Mouse (Mus musculus): ENCODE data around the gene Bst2. TPM values are rescaled to one million over a fixed set of nuclear protein-coding genes. Genes with fewer than 3 reads are reported as not detected.

The Bst2 gene
- polyA plus RNA-seq (2016; fragmentation: Nextera tagmentation; extraction: Ambion mirVana) = 25.6 and 28.8 TPM in 2 replicates

- Histone ChIP-seq H3K36me3 (no peaks in the 10 kb centered on the region), H3K9me3 (replicated peaks) (no peaks in the 10 kb centered on the region), H3K27ac (ENCODE audit: poor library complexity, severe bottlenecking) (peak within 1 kb of the TSS; percentile 48), H3K9ac (peak within 1 kb of the TSS; percentile 67), H3K4me3 (peak within 1 kb of the TSS; percentile 57), H3K4me1 (replicated peaks) (peaks cover 11% of the 10 kb centered on the region), H3K4me2 (peak within 1 kb of the TSS; percentile 85), H3K27me3 (replicated peaks) (peaks cover 18% of the 10 kb centered on the region)
- ATAC-seq (ENCODE audit: insufficient number of reproducible peaks, low FRiP score) = peak; percentile 88
- WGBS = 3% methylated on average over 37 of the region's 37 CpGs
Measured at GRCm38 (mm10) chr8:71537028-71537867, at the start of gene Bst2. TSS of gene Bst2 (minus strand) at chr8:71537456.

GRCm38 (mm10) chr8:71586891-71587290 lies 49.6 kb upstream of the Bst2 start:
- H3K36me3 ChIP-seq = peaks cover 28% of the 10 kb centered on the region
- H3K27ac ChIP-seq (ENCODE audit: poor library complexity, severe bottlenecking) = no peak overlapping the region
- H3K4me3 ChIP-seq = no peak overlapping the region
- H3K4me2 ChIP-seq = no peak overlapping the region
- no peak overlapping the region for H3K9ac ChIP-seq
- no peaks in the 10 kb centered on the region for H3K9me3 ChIP-seq (replicated peaks)
- ATAC-seq (ENCODE audit: insufficient number of reproducible peaks, low FRiP score) = no peak
- H3K27me3 ChIP-seq (replicated peaks) = peaks cover 11% of the 10 kb centered on the region; the same call in 1 of the 2 replicates
- 59% methylated on average over 2 of the region's 2 CpGs for WGBS
- peaks cover 8% of the 10 kb centered on the region for H3K4me1 ChIP-seq (replicated peaks)

- no peak overlapping the region for H3K27ac ChIP-seq (ENCODE audit: poor library complexity, severe bottlenecking)
- H3K4me2 ChIP-seq = no peak overlapping the region
- no peak overlapping the region for H3K4me3 ChIP-seq
- 45% methylated on average over 9 of the region's 9 CpGs for WGBS
- ATAC-seq (ENCODE audit: insufficient number of reproducible peaks, low FRiP score) = no peak
- peaks cover 18% of the 10 kb centered on the region for H3K36me3 ChIP-seq
- H3K4me1 ChIP-seq (replicated peaks) = no peaks in the 10 kb centered on the region
- peaks cover 29% of the 10 kb centered on the region for H3K27me3 ChIP-seq (replicated peaks)
- H3K9me3 ChIP-seq (replicated peaks) = no peaks in the 10 kb centered on the region
- no peak overlapping the region for H3K9ac ChIP-seq
Measured at GRCm38 (mm10) chr8:71580201-71580600, 42.9 kb upstream of the Bst2 start.

GRCm38 (mm10) chr8:71579476-71579875 lies 42.2 kb upstream of the Bst2 start:
- H3K4me2 ChIP-seq = no peak overlapping the region
- H3K27ac ChIP-seq (ENCODE audit: poor library complexity, severe bottlenecking) = no peak overlapping the region
- no peaks in the 10 kb centered on the region for H3K4me1 ChIP-seq (replicated peaks)
- WGBS = 85% methylated on average over 14 of the region's 14 CpGs
- no peak overlapping the region for H3K4me3 ChIP-seq
- peaks cover 24% of the 10 kb centered on the region for H3K27me3 ChIP-seq (replicated peaks)
- H3K36me3 ChIP-seq = peaks cover 11% of the 10 kb centered on the region
- no peak overlapping the region for H3K9ac ChIP-seq
- ATAC-seq (ENCODE audit: insufficient number of reproducible peaks, low FRiP score) = no peak
- H3K9me3 ChIP-seq (replicated peaks) = no peaks in the 10 kb centered on the region

GRCm38 (mm10) chr8:71579009-71579408 lies 41.8 kb upstream of the Bst2 start:
- ATAC-seq (ENCODE audit: insufficient number of reproducible peaks, low FRiP score) = no peak
- H3K9ac ChIP-seq = no peak overlapping the region
- WGBS = 50% methylated on average over 1 of the region's 1 CpGs
- peaks cover 20% of the 10 kb centered on the region for H3K27me3 ChIP-seq (replicated peaks)
- no peaks in the 10 kb centered on the region for H3K9me3 ChIP-seq (replicated peaks)
- H3K36me3 ChIP-seq = 0 out of 2 replicates have a peak, but pooled peaks cover 6% of the 10 kb centered on the region
- H3K4me2 ChIP-seq = no peak overlapping the region
- no peaks in the 10 kb centered on the region for H3K4me1 ChIP-seq (replicated peaks)
- no peak overlapping the region for H3K4me3 ChIP-seq
- no peak overlapping the region for H3K27ac ChIP-seq (ENCODE audit: poor library complexity, severe bottlenecking)

GRCm38 (mm10) chr8:71577856-71578387 lies 40.7 kb upstream of the Bst2 start:
- no peaks in the 10 kb centered on the region for H3K4me1 ChIP-seq (replicated peaks)
- H3K9ac ChIP-seq = no peak overlapping the region
- 49% methylated on average over 4 of the region's 4 CpGs for WGBS
- peaks cover 18% of the 10 kb centered on the region for H3K27me3 ChIP-seq (replicated peaks)
- H3K36me3 ChIP-seq = 0 out of 2 replicates have a peak, but pooled peaks cover 4% of the 10 kb centered on the region
- no peaks in the 10 kb centered on the region for H3K9me3 ChIP-seq (replicated peaks)
- no peak overlapping the region for H3K27ac ChIP-seq (ENCODE audit: poor library complexity, severe bottlenecking)
- no peak for ATAC-seq (ENCODE audit: insufficient number of reproducible peaks, low FRiP score)
- H3K4me2 ChIP-seq = no peak overlapping the region
- no peak overlapping the region for H3K4me3 ChIP-seq

GRCm38 (mm10) chr8:71575020-71575419 lies 37.8 kb upstream of the Bst2 start:
- no peak for ATAC-seq (ENCODE audit: insufficient number of reproducible peaks, low FRiP score)
- WGBS = 54% methylated on average over 1 of the region's 1 CpGs
- Histone ChIP-seq H3K9me3 (replicated peaks) (no peaks in the 10 kb centered on the region), H3K27ac (ENCODE audit: poor library complexity, severe bottlenecking) (no peak overlapping the region), H3K36me3 (no peaks in the 10 kb centered on the region), H3K4me2 (no peak overlapping the region), H3K4me1 (replicated peaks) (peaks cover 9% of the 10 kb centered on the region), H3K9ac (no peak overlapping the region), H3K27me3 (replicated peaks) (peaks cover 11% of the 10 kb centered on the region; the same call in 1 of the 2 replicates), H3K4me3 (no peak overlapping the region)

- 69% methylated on average over 7 of the region's 7 CpGs for WGBS
- H3K4me1 ChIP-seq (replicated peaks) = peaks cover 15% of the 10 kb centered on the region
Measured at GRCm38 (mm10) chr8:71574426-71574825, 37.2 kb upstream of the Bst2 start.

GRCm38 (mm10) chr8:71572847-71573633 lies 35.8 kb upstream of the Bst2 start:
- Histone ChIP-seq H3K4me3 (no peak overlapping the region), H3K27me3 (replicated peaks) (peaks cover 13% of the 10 kb centered on the region), H3K9me3 (replicated peaks) (no peaks in the 10 kb centered on the region), H3K4me1 (replicated peaks) (peaks cover 26% of the 10 kb centered on the region), H3K36me3 (no peaks in the 10 kb centered on the region), H3K9ac (no peak overlapping the region), H3K27ac (ENCODE audit: poor library complexity, severe bottlenecking) (no peak overlapping the region), H3K4me2 (no peak overlapping the region)
- 67% methylated on average over 9 of the region's 9 CpGs for WGBS
- no peak for ATAC-seq (ENCODE audit: insufficient number of reproducible peaks, low FRiP score)

More at GRCm38 (mm10) chr8:71574426-71574825, 37.2 kb upstream of the Bst2 start:
- Histone ChIP-seq H3K9ac (no peak overlapping the region), H3K27ac (ENCODE audit: poor library complexity, severe bottlenecking) (no peak overlapping the region), H3K4me3 (no peak overlapping the region), H3K4me2 (no peak overlapping the region), H3K9me3 (replicated peaks) (no peaks in the 10 kb centered on the region), H3K36me3 (no peaks in the 10 kb centered on the region), H3K27me3 (replicated peaks) (peaks cover 9% of the 10 kb centered on the region; the same call in 1 of the 2 replicates)
- ATAC-seq (ENCODE audit: insufficient number of reproducible peaks, low FRiP score) = no peak

GRCm38 (mm10) chr8:71572077-71572476 lies 34.8 kb upstream of the Bst2 start:
- 85% methylated on average over 2 of the region's 2 CpGs for WGBS
- Histone ChIP-seq H3K4me2 (no peak overlapping the region), H3K27ac (ENCODE audit: poor library complexity, severe bottlenecking) (no peak overlapping the region)

More at GRCm38 (mm10) chr8:71572077-71572476, 34.8 kb upstream of the Bst2 start:
- H3K36me3 ChIP-seq = no peaks in the 10 kb centered on the region
- no peaks in the 10 kb centered on the region for H3K9me3 ChIP-seq (replicated peaks)
- ATAC-seq (ENCODE audit: insufficient number of reproducible peaks, low FRiP score) = no peak
- H3K4me1 ChIP-seq (replicated peaks) = peaks cover 26% of the 10 kb centered on the region
- no peak overlapping the region for H3K9ac ChIP-seq
- peaks cover 23% of the 10 kb centered on the region for H3K27me3 ChIP-seq (replicated peaks)
- no peak overlapping the region for H3K4me3 ChIP-seq

Data from heart, embryonic 12.5 days (tissue).